Mouse (Mus musculus) spleen, adult 2 months (tissue): ENCODE measurements at regions not wholly inside any gene's neighbourhood (a gene's known extent, or its start where the extent isn't known, plus 50 kb on each side); places are given as distances from the start of the nearest gene placed in this dataset.

Experiments used
- DNase-seq, 2 experiments: peaks; one replicate each; pipeline versions ENCODE4 v3.0.0 to v3.0.0-alpha.2; 2012 to 2021; ENCODE audit warnings: low spot score in 2 of 2, low read depth in 1 of 2
- H3K27ac ChIP-seq: fragments of 200-500 bp; 2 replicates; pipeline ENCODE4 v1.5.1; 2012; ENCODE audit warnings: low read length, inconsistent platforms; ENCODE audit not compliant: insufficient read depth
- H3K27me3 ChIP-seq: fragments of 200-500 bp; 2 replicates; pipeline ENCODE4 v1.6.1; 2012; ENCODE audit warnings: mild to moderate bottlenecking, moderate library complexity, low read length, inconsistent platforms; ENCODE audit not compliant: control insufficient read depth, insufficient read depth
- H3K36me3 ChIP-seq: fragments of 200-500 bp; 2 replicates; pipeline ENCODE4 v1.6.1; 2012; ENCODE audit warnings: mild to moderate bottlenecking, low read length, inconsistent platforms; ENCODE audit not compliant: control insufficient read depth, insufficient read depth
- H3K4me1 ChIP-seq: fragments of 200-500 bp; 2 replicates; pipeline ENCODE4 v1.6.1; 2011; ENCODE audit warnings: inconsistent platforms; ENCODE audit not compliant: control insufficient read depth, insufficient read depth, insufficient read length
- H3K4me3 ChIP-seq: fragments of 200-500 bp; 2 replicates; pipeline ENCODE4 v1.5.1; 2011; ENCODE audit warnings: mild to moderate bottlenecking, inconsistent platforms; ENCODE audit not compliant: insufficient read depth, insufficient read length; ENCODE audit errors: extremely low read depth
- CTCF ChIP-seq: fragments of 200-500 bp; IDR thresholded peaks from 2 replicates; pipeline ENCODE4 v1.5.1; 2011; ENCODE audit warnings: mild to moderate bottlenecking, inconsistent platforms; ENCODE audit not compliant: insufficient read depth, insufficient read length, insufficient replicate concordance; ENCODE audit errors: extremely low read depth
- POLR2A ChIP-seq: fragments of 200-500 bp; IDR thresholded peaks from 2 replicates; pipeline ENCODE4 v1.6.1; 2011; ENCODE audit warnings: low read depth, low read length, inconsistent platforms
- WGBS: fragments of 180-500 bp; shearing (Covaris S2); methylation state at CpG from one replicate; pipeline ENCODE4 v1.1.7; 2018; 5-methylcytosine and 5-hydroxymethylcytosine counted together

DNA sequence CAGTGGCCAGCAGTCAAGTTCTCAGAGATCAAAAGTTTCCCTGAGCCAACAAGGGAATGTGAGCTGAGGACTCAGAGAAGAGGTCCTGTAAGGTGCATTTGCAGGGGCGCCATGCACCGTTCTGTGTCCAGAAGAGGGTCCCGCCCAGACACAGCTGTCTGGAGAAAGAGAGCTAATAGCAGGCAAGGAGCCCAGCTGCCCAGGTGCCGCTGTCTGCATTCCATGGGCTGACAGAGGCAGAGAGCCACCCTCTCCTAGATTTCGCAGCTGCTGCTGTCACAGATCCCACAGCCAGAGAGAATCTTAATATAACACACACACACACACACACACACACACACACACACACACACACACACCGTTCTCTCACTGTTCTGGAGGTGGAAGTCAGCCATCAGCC is 73.0 kb upstream of the Ttc34 start:
- Histone ChIP-seq H3K4me1 (no peaks in the 10 kb centered on the region), H3K36me3 (no peaks in the 10 kb centered on the region), H3K27me3 (no peaks in the 10 kb centered on the region), H3K4me3 (no peak overlapping the region), H3K27ac (no peak overlapping the region)
- WGBS: 90% methylated on average over 6 of the region's 6 CpGs
- no peak for TF ChIP-seq CTCF
- DNase-seq: no peak

GRCm38 (mm10) chr4:154766158-154766557 is 71.1 kb upstream of the Ttc34 start:
- 64% methylated on average over 2 of the region's 2 CpGs for WGBS
- Histone ChIP-seq H3K4me3 (no peak overlapping the region), H3K4me1 (no peaks in the 10 kb centered on the region), H3K27ac (no peak overlapping the region), H3K36me3 (no peaks in the 10 kb centered on the region), H3K27me3 (no peaks in the 10 kb centered on the region)
- TF ChIP-seq CTCF (no peak), POLR2A (no peak)
- no peak for DNase-seq

DNA sequence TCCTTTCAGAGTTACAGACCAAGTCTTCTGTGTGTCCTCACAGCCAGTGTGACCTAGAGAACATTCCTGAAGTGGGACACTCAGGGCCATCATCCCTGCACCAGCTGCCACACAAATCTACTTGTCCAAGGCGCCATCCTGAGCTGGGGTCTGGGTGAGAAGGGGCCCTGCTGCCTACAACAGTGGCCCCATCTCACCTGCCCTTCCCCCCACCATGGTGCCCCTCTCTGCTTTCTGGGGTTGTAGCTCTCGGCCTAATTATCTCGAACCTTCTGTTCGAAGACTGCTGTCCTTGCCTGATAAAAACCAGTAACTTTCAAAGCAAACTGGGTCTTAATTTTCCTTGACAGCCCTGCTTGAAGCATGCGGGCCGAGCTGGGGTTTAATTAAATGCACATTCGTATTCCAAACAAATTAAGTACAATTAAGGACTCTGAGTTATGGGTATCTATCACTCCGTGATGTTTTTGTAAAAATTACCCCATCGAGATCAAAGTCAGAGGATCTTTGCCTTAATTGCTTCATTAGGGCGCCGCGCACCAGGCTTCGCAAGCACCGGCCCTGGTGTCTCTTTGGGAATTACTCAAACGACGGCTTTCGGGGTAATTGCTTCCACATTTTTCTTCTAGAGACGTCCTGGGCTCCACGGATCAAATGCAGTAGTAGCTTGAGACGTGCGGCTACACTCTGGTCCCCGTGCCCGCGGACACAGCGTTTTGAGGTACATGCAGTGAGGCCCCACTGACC is 65.8 kb upstream of the Ttc34 start:
- 88% methylated on average over 25 of the region's 25 CpGs for WGBS
- H3K4me3 ChIP-seq: no peak overlapping the region
- TF ChIP-seq CTCF (no peak), POLR2A (no peak)

GRCm38 (mm10) chr4:154772077-154772462 is 65.2 kb upstream of the Ttc34 start:
- WGBS: 74% methylated on average over 4 of the region's 4 CpGs
- TF ChIP-seq POLR2A (no peak), CTCF (no peak)
- Histone ChIP-seq H3K27me3 (no peaks in the 10 kb centered on the region), H3K27ac (no peak overlapping the region), H3K4me1 (no peaks in the 10 kb centered on the region), H3K4me3 (no peak overlapping the region), H3K36me3 (no peaks in the 10 kb centered on the region)
- DNase-seq: no peak

More for the DNA sequence above, 65.8 kb upstream of the Ttc34 start:
- DNase-seq: no peak
- H3K27me3 ChIP-seq: no peaks in the 10 kb centered on the region
- no peaks in the 10 kb centered on the region for H3K36me3 ChIP-seq
- H3K27ac ChIP-seq: no peak overlapping the region
- H3K4me1 ChIP-seq: no peaks in the 10 kb centered on the region

- TF ChIP-seq CTCF: no peak
- TF ChIP-seq POLR2A: no peak
- Histone ChIP-seq H3K4me3 (no peak overlapping the region), H3K27ac (no peak overlapping the region), H3K36me3 (no peaks in the 10 kb centered on the region), H3K27me3 (no peaks in the 10 kb centered on the region), H3K4me1 (no peaks in the 10 kb centered on the region)
- no peak for DNase-seq
- WGBS: 9% methylated on average over 3 of the region's 3 CpGs
Observed at GRCm38 (mm10) chr4:154773830-154774229, 63.4 kb upstream of the Ttc34 start.

GRCm38 (mm10) chr4:154774332-154774731 is 62.9 kb upstream of the Ttc34 start:
- TF ChIP-seq CTCF (no peak), POLR2A (no peak)
- H3K27ac ChIP-seq: no peak overlapping the region
- 55% methylated on average over 2 of the region's 2 CpGs for WGBS
- no peak for DNase-seq
- no peaks in the 10 kb centered on the region for H3K4me1 ChIP-seq
- no peaks in the 10 kb centered on the region for H3K27me3 ChIP-seq
- H3K36me3 ChIP-seq: no peaks in the 10 kb centered on the region
- no peak overlapping the region for H3K4me3 ChIP-seq

DNA sequence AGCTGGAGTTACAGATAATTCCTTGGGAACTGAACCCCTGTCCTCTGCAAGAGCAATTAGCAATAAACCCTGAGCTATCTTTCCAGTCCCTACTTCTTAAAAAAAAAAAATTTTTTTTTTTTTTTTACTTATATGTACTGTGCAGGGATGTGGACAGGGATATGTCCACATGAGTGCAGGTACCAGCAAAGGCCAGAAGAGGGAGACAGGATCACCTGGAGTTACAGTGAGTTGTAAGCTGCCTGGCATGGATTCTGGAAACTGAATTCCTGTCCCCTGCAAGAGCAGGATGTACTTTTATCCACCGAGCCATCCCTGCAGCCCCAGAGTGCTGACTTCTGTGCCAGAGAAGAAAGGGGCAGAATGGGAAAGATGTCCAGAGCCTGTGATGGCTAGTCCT is 58.4 kb upstream of the Ttc34 start:
- 87% methylated on average over 1 of the region's 1 CpGs for WGBS
- Histone ChIP-seq H3K36me3 (no peaks in the 10 kb centered on the region), H3K27ac (no peak overlapping the region), H3K27me3 (no peaks in the 10 kb centered on the region), H3K4me1 (no peaks in the 10 kb centered on the region), H3K4me3 (no peak overlapping the region)
- DNase-seq: no peak
- TF ChIP-seq CTCF: no peak
- TF ChIP-seq POLR2A: no peak
